Mouse (Mus musculus): ENCODE measurements around the gene Lrrc59.

Lrrc59 gene

DNA sequence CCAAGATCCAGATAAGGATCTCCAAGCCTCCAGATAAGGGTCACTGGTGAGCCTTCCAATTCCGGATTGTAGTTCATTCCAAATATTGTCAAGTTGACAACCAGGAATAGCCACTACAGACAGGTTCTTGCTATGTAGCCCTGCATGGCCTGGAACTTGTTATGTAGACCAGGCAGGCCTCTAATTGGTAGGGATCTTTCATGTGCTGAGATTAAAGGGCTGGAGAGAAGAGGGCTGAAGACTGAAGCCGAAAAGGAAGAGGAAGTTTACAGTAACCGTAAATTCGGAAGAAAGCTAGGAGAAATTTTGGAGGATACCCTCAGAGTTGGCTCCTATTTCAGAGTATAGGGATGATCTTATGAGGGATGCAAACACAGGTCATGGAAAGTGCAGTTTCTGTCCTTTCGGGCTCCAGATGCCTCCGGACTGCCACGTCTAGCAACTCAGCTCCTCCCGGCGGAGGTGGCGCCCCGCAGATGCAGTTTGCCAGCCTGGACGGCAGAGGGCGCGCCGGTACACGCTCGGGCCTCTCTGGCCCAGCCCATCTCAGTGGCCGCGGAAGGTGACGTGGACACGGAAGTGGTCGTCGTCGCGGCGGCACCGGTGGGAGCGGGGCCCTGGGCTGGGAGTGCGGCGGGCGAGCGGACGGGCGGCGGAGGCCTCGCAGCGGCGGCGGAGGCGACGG lies at the start of gene Lrrc59:
Gene Lrrc59 (plus strand): TSS at position 569 of the 685 bp plus-strand sequence.
- peak; percentile 96 for DNase-seq (ENCODE audit: low spot score)

DNA sequence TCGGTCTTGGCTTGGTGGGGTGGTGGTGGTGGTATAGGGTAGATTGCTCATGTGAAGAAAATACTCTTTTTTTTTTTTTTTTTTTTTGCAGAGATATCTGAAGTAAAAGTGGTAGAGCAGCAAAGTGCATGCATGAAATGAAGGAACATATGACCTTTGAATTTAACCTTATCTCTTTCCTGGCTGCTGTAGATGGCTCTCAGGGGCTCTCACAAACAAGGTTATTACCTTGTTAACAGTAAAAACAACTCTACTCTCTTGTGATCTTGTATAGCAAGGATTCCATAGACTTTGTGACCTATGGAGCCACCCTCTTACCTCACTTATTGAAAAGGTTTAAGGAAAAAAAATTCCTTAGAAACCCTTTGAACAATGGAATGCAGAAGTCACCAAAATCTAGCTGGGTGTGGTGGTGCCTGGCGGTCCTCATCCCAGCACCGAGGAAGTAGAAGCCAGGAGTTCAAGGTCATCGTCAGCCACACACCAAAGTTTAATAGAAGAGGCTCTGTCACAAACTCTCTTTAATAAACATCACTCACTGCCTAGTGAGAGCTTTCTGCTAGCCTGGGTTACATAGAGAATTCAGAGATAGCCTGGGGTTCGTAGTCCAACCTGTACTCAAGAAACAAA lies 49.3 kb upstream of the Lrrc59 start:
- DNase-seq (ENCODE audit: low spot score) = no peak

DNA sequence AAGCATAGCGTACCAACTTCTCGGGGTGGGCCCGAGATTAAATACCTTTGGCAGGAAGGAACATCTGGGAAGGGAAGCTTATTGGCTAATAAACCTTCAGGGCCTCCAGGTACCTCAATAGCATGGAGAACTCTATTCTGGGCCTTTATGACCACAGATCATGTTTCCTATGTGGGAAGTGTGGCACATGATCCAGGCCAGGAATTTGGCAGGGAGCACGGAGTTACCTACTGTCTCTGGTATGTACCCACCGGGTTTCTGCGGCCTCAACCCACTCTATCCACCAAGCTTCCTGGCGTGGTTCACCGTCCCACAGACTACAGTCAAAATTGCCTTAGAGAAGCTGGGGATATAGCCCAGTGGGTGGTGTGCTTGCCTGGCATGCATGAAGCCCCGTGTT lies 44.5 kb upstream of the Lrrc59 start:
- DNase-seq (ENCODE audit: low spot score) = no peak

DNA sequence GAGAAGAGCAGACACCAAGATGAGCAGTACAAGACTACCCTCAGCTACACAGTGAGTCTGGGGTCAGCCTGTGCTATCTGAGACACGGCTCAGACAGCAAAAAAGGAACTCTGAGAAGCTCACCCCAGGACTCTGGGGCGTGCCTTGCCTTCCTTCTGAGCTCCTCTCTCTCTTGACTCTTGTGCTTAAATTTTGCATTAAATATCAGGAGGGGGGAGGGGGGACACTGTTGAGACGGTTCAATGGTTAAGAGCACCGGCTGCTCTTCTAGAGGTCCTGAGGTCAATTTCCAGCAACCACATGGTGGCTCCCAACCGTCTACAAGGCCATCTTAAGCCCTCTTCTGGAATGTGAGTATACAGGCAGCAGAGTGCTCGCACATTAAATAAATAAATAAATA lies 42.1 kb upstream of the Lrrc59 start:
- no peak for DNase-seq (ENCODE audit: low spot score)

DNA sequence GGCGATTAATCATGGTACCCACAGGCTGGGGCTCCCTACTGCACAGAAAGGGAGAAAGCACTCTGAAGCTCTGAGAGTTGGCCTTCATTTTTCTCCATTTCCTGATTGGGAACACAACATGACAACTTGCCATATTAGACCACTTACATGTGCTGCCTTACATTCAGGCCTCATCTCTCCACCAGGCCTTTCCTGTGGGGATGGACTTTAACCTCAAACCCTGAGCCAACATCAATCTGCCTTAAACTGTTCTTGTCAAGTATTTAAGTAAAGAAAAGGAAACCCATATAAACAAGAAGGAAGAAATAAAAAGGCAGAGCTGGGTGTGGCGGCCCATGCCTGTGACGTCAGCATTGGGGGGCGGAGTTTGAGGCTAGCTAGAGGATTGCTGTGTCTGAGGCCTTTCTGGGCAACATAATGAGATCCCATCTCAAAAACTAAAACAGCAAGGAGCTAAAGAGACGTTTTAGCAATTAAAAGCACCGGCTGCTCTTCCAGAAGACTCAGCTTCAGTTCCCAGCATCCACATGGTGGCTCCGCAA lies 33.2 kb upstream of the Lrrc59 start:
- no peak for DNase-seq (ENCODE audit: low spot score)

DNA sequence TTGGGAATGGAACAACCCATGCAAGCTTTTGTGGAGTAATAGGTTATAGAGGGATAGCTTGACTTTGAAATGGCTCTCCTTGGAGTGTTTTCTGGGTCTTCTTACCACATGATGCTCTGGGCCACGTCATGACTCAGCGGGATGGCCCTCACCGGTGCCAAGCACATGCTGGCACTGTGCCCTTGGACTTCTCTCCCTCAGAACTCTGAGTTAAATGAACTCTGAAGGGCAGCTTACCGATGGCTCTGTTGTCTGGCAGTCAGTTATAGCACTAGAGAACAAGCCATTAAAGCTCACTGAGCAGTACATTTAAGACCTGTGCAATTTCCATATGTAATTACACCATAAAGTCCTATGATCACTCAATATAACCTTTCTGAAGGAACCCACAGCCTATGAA lies 32.2 kb upstream of the Lrrc59 start:
- no peak for DNase-seq (ENCODE audit: low spot score)

DNA sequence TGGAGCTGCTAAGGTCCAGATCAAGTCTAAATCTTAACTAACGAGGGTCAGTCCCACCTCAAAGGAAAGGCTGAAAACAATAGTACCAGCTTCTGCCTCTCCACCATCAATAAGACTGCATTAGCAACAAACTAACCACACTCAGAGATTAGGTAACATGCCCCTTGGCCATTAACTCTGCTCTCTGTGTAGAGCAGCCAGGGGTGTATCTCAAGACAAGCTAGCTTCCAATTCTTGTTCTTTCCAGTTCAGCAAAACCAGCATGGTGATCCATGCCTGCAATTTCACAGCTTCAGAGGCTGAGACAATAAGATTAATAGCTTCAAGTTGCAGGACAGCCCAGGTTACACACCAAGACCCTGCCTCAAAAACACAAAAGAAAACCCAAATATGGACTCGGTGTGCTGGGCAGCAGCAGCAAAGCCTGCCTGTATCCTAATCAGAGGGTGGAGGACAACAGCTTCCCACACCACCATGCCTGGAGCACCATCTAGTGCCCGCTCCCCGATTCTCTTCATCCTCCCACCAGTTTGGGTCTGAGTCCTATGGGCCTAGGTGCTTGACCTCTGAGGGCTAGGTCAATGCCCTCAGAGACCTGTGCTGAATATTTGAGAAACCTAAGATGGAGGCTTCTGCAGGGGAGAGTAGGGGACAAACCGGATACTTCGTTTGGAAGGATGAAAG lies 31.0 kb upstream of the Lrrc59 start:
- no peak for DNase-seq (ENCODE audit: low spot score)

DNA sequence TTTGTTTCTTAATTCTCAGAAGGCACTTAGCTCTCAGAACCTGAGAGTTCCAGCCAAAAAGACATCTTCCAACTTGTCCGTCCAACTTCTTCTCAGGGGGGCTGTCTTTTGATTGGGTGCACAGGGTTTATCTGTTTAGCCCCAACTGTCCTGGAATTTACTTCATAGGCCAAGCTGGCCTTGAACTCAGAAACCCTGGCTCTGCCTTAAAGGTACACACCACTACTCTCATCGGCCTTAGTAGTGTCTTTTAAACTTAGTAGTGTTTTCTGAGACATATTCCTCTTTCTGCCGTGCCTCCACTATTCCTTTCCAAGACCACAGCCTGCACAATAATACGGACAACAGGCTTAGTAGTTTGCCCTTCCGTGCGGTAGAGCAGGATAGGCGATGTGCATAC lies 29.1 kb upstream of the Lrrc59 start:
- no peak for DNase-seq (ENCODE audit: low spot score)

DNA sequence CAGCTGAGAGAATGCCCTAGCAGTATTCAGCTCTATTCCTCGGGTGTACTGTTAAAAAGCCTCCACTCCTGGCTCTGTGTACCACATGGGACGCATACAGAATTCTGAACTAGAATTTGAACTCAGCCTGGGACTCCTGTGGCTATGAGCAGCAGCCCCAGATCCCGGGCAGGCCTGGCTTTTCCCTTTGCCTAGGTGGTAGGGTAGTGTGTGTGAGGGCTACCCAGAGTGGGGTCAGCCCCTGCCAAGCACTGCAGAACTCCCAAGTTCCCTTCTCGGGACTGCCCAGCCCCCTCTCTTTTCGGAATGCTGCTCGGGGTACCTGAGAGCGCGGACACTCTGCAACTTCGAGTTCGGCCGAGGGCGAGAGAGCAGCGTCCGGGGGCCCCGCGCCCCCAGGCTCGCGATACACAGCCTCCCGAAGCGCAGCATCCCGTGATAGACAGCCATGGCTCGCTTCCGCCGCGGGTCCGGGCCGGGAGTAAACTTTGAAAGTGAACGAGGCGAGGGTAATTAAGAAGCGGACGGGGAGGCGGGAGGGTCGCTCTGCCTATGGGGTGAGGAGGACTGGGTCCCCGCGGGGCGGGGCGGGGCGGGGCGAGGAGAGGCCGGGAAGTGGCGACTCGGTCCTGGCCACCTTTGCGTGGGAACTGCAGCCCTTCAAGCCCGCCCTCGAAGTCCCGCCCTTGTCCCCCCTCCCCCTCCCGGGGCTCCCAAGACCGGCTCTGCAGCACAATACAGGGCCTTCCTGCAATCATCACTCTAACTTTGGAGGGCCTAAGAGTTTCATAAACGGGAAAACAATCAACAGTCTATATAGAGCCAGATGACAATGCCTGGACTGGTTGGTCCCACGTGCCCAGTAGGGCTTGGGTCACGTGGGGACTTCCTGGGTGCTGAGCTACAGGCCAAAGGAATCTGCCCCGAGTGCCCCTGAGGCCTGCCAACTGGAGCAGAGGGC lies 28.0 kb upstream of the Lrrc59 start, which contains the start of gene Acsf2:
Gene Acsf2 (minus strand): TSS at position 551 of the 961 bp plus-strand sequence.
- DNase-seq (ENCODE audit: low spot score) = peak; percentile 60

DNA sequence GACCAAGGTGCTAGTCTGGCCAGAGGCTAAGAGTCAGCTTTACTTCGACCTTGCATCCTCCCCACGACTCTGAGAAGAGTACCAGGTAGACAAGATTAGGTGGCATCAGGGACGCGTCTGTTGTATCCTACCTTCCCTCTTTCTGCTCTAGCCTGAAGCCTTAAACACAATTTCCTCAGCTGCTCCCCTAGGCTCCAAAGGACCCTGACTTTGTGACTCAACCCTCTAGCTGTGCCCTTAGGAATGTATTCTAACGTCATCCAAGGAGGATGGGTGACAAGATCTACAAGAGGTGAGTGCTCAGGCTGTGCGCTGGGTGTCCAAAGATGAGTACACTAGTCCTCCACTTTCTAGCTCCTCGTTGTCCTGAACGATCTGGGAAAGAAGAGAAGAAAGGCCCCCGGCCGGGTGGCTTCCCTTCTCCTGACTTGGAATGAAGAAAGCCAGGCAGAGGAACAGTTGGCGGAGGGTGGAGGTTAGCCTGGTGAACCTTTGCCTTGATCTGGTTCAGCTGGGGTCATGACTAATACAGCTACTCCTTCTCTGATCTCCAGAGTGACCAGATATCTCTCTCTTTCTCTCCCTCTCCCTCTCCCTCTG lies 27.1 kb upstream of the Lrrc59 start:
- DNase-seq (ENCODE audit: low spot score) = no peak

DNA sequence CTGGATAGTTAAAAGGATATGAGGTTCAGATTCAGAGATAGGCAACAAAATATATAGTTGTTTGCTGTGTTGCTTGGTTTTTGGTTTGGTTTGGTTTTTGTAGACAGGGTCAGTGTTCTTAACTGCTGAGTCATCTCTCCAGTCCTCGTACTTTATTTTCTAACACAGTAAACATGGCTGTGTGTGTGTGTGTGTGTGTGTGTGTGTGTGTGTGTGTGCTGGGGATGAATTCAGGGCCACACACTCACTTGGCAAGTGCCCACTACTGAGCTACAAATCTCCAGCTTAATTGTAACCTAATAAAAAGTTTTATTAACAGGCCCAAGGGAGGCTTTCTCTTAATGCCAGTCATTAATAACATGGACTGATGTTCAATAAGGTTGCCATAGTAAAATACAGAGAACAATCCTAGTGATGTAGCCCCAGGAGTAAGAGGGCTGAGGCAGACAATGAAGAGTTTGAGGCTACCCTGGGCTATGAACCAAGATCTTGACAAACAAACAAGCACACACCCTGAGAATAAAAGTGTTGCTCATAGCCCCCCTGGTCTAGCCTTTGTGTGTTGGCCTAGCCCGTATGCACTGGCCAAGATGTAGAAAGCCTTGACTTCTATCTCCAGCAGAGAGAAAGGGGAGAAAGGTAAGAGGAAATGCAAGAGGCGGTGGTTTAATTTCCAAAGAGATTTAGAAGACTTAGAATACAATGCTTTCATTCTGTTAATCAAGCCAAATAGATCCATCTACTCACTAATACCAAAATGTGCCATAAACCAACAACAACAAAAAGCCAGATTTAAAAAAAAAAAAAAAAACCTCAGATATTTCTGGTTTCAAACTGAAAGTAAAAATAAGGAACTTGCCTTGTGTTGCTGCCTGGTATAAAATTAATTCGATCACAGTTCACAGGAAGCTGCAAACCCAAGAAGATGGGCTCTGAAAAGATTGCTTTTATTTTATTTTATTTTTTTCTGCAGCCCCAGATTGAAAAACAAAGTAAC lies 18.5 kb upstream of the Lrrc59 start:
- DNase-seq (ENCODE audit: low spot score) = no peak

DNA sequence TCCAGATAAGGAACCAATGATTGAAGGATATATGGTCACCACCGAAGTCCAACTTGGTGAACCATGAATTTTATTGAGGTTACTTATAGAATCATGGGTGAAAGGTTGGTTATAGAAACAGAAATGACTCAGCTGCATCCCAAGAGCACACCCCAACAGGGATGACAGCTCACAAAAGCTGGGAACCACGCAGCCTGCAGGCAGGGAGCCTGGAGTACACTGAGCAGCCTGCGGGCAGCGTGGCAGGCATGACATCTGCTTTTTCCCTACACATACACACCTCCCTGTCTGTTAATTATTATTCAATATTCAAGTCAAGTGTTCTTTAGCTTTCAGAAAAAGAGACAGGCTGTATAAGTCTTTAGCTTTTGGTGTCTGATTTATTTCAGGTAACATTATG lies 15.0 kb upstream of the Lrrc59 start:
- no peak for DNase-seq (ENCODE audit: low spot score)

DNA sequence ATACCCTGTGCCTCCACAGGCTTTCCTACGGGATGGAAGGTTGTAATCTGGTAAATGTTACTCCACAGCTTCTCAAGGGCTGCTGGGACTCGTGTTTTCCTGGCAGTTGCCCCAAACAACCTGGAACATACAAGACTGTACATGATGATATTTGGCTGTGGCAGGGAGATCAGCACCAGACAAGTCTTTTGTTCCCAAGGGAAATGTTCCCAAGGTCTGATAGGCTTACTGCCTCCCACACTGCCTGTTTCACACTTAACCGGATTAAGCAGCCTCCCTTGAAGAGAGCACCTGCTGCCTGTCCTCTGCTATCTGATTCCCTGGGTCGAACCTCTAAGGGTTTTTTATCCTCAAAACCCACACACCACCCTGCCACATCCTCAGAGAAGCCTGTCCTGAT lies 14.1 kb upstream of the Lrrc59 start:
- no peak for DNase-seq (ENCODE audit: low spot score)

DNA sequence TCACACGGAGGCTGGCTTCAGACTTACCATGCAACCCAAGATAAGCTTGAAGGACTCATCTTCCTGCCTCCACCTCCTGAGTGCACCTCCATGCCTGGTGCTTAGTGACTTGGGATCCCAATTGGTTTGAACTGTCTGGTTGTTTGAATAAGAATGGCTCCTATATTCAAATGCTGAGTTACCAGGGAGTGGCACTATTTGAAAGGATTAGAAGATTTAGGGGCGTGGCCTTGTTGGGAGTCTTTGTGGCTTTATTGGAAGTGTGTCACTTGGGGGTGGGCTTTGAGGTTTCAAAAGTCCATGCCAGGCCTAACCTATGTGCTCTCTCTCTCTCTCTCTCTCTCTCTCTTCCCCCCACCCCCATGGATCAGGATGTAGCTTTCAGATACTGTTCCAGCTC lies 11.9 kb upstream of the Lrrc59 start:
- no peak for DNase-seq (ENCODE audit: low spot score)

DNA sequence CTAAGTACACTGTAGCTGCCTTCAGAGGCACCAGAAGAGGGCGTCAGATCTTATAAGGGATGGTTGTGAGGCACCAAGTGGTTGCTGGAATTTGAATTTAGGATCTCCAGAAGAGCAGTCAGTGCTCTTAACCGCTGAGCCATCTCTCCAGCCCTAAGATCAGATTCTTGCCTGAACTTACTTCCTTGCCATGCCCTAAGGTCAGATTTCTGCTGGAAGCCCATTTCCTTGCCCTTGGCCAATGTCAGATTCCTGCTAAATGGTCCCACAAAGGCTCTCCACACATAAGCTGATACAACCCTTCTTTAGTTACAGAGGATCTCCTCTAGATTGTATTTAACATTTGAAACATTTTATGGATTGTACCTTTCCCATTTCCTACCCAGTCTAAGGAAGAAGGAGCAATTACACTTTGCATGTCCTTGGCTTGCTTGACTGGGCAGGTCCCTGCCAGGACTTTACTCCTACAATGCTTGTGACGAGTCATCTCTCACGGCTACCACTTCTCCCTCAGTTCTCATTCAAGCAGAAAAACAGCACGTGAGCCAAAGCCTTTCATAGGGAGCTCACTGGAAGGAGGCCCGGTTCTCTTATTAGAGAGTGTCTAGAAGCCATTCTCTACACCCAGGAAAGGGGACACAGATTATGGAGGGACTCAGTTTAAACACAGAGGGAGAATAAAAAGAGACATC lies 8.7 kb upstream of the Lrrc59 start:
- DNase-seq (ENCODE audit: low spot score) = no peak

DNA sequence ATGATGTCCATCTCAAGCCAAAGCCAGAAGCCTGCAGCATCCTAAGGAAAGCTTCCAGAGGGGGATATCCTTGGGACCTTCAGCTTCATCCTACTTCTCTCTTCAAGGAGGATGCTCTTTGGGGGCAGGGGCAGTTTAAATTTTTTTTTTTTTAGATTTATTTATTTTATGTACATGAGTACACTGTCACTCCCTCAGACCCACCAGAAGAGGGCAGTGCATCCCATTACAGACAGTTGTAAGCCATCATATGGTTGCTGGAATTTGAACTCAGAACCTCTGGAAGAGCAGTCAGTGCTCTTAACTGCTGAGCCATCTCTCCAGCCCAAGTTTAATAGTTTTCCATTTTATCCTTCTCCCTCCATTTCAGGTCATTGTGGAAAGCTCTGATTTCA lies 8.1 kb upstream of the Lrrc59 start:
- no peak for DNase-seq (ENCODE audit: low spot score)

DNA sequence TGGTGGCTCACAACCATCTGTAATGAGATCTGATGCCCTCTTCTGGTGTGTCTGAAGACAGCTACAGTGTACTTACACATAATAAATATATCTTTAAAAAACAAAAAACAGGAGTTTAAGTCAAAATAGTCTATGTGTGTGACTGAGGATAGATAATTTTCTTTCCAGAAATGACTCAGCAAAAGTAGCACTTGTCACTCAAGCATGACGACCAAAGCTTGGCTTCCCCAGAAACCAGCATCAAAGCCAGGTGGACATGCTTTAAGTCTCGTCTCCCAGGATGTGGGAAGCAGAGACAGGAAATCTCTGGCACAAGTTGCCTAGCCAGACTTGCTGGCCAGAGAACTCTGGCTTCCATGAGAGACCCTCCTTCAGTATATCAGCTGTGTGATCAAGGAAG lies 7.4 kb upstream of the Lrrc59 start:
- DNase-seq (ENCODE audit: low spot score) = no peak

DNA sequence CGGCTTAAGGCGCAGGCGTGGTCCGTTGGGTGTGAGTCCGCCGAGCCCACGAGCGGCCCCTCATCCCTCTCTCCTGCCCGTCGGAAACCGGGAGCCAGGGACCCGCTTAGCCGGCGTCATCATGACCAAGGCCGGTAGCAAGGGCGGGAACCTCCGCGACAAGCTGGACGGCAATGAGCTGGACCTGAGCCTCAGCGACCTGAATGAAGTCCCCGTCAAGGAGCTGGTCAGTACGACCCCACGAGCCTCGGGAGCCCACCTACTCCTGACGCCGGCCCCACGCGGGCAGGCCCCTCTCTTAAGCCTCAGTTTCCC lies 274 bp downstream of the Lrrc59 start:
- no peak for DNase-seq (ENCODE audit: low spot score)

DNA sequence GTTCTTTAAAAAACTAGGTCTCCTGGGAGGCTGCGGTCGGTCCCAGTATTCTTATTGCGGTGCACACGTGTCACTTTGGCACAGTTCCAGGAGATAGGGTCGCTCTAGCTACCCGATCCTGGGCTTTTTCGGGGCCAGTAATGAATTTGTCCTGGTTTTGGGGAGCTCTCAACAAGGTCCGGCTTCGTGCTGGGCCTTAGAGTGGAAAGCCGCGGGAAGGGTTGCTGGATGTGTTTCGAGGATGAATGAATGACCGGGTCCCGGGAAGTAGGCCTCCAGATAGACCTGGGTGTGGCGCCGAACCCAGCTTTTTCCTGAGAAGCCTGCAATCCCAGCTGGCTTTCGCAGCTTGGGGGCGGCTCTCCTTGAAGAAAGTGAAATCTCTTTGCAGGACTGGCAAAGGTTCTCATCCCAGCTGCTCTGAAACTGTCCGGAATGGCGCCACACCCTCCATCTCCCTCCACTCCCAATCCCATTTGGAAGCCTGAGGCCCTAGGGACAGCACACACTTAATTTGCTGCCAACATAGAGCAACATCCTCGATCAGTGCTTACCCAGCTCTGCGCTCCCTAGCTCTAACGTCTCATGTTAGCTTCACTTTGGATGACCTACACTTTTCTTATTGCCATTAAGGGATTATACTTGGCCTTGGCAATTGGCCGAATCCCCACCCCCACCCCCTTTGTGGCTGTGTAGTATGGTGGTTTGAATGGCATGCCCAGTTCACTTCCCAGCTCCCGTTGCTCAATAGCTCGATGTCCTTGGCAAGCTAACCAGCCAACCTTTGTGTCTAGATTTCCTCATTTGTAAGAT lies 838 bp downstream of the Lrrc59 start:
- DNase-seq (ENCODE audit: low spot score) = peak; percentile 38

Measured in ovary, postnatal 10 days (tissue).